Mouse (Mus musculus): ENCODE data around the gene Wdr18. TPM values are rescaled to one million over a fixed set of nuclear protein-coding genes. Genes with fewer than 3 reads are reported as not detected.

Wdr18 gene
- total and polyA plus RNA-seq, 3 experiments, result 54.2 to 92.1 (median 70.8) TPM

DNA sequence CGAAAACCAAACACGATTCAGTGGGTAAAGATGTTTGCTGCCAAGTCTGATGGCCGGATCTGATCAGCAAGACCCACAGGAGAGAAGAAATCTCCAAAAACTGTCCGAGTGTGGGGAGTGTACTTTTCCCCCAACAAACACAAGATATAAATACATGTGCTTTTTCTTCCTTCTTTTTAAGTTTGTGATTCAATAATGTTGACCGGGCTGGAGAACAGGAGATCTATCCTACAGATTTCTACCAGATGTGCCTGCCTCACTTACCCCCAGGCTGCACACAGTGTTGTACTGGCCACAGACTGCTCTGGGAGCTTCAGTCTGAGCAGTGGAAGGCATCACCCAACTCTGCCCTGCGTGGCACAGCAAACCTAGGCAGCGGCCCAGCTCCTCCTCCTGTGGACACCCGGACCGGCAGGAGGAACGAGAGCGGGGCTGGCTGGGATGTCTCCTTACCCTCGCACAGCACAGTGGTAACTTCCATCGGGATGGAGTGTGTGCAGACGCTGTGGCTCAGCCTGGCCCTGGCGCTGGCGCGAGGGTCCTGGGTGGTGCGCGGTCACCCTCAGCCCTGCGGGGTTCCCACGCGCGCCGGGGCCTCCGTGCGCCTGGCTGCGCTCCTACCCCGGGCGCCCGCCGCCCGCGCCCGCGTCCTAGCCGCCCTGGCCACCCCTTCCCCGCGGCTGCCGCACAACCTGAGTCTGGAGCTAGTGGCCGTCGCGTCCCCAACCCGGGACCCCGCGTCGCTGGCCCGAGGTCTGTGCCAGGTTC, 10.6 kb downstream of the Wdr18 start, which contains the start of gene Grin3b:
Gene Grin3b (plus strand): TSS at position 301 of the 768 bp plus-strand sequence.
- Histone ChIP-seq H3K9me3 (replicated peaks; ENCODE audit: low read length) (peaks cover 2% of the 10 kb centered on the region), H3K27ac (ENCODE audit: insufficient read depth, low read depth) (no peak within 1 kb of the TSS), H3K27me3 (replicated peaks) (no peaks in the 10 kb centered on the region), H3K4me2 (ENCODE audit: insufficient read depth, low read depth, poor library complexity, severe bottlenecking) (no peak within 1 kb of the TSS), H3K79me2 (replicated peaks; ENCODE audit: control insufficient read depth, extremely low read depth, insufficient read depth, poor library complexity, severe bottlenecking) (no peaks in the 10 kb centered on the region), H3K9ac (ENCODE audit: insufficient read depth, low read depth) (no peak within 1 kb of the TSS), H3K4me3 (replicated peaks in 1 of 3; ENCODE audit: low read depth in 2 of 3, low read length in 2 of 3, poor library complexity in 1 of 3) (no peak within 1 kb of the TSS), H3K4me1 (ENCODE audit: control insufficient read depth in 1 of 2, insufficient read depth in 2 of 2) (no peaks in the 10 kb centered on the region), H3K36me3 (replicated peaks in 1 of 2; ENCODE audit: control insufficient read depth in 1 of 2, insufficient read depth in 1 of 2, low read length in 1 of 2) (peaks cover 62 to 90% of the 10 kb centered on the region in 2 experiments)
- in situ Hi-C loops (cut with MboI; ENCODE audit: low pct_ligation_motif_present, low pct_unique_long_range_greater_than_20kb, low sequenced_read_pairs) (no loop called here), dilution Hi-C loops (cut with MboI; ENCODE audit: extremely low pct_ligation_motif_present, extremely low pct_unique_long_range_greater_than_20kb, low sequenced_read_pairs) (no loop called here)
- no peak for DNase-seq (ENCODE audit: extremely low read depth)
- TF ChIP-seq GABPA (IDR thresholded peaks at IDR 0.05; ENCODE audit: insufficient replicate concordance, low read depth, low read length), result no peak
- no peak for TF ChIP-seq ZKSCAN1 (IDR thresholded peaks at IDR 0.05; ENCODE audit: borderline replicate concordance, low read depth, low read length)
- no peak for TF ChIP-seq BHLHE40 (IDR thresholded peaks at IDR 0.05; ENCODE audit: low read depth, low read length)
- TF ChIP-seq MAZ (IDR thresholded peaks at IDR 0.05; ENCODE audit: low read depth, low read length), result no peak
- TF ChIP-seq MYC (IDR thresholded peaks at IDR 0.05; ENCODE audit: low read depth, low read length), result no peak
- no peak for TF ChIP-seq ZC3H11A (IDR thresholded peaks at IDR 0.05; ENCODE audit: low read depth, low read length)
- no peak for TF ChIP-seq JUND (conservative IDR thresholded peaks at IDR 0.05; ENCODE audit: low read depth, low read length)
- TF ChIP-seq RCOR1 (conservative IDR thresholded peaks at IDR 0.05; ENCODE audit: low read depth, low read length), result no peak
- TF ChIP-seq CHD2 (IDR thresholded peaks at IDR 0.05; ENCODE audit: low read length), result no peak
- no peak for TF ChIP-seq MAX (IDR thresholded peaks at IDR 0.05; ENCODE audit: low read length)
- no peak for TF ChIP-seq ELF1 (IDR thresholded peaks at IDR 0.05; ENCODE audit: low read depth, low read length)
- TF ChIP-seq EP300 (IDR thresholded peaks at IDR 0.05; ENCODE audit: low read length), result no peak
- TF ChIP-seq TCF12 (IDR thresholded peaks at IDR 0.05; ENCODE audit: low read depth, low read length), result no peak
- TF ChIP-seq USF2 (conservative IDR thresholded peaks at IDR 0.05; ENCODE audit: low read depth, low read length), result no peak
- no peak for TF ChIP-seq ZNF384 (IDR thresholded peaks at IDR 0.05; ENCODE audit: low read depth, low read length)
- no peak for TF ChIP-seq SIN3A (IDR thresholded peaks at IDR 0.05; ENCODE audit: low read length)

DNA sequence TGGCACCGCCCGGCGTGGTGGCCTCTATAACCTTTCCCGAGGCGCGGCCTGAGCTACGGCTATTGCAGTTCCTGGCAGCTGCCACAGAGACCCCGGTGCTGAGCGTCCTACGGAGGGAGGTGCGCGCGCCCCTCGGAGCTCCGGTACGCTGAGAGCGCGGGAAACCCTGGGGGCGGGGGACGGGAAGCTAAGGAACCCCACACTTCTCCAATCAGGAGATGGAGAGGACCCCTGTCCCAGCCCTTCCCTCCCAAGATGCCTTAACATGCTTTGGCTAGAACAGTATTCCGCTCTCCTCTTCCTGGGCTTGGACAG, 11.2 kb downstream of the Wdr18 start:
- dilution Hi-C loops (cut with MboI; ENCODE audit: extremely low pct_ligation_motif_present, extremely low pct_unique_long_range_greater_than_20kb, low sequenced_read_pairs) (no loop called here), in situ Hi-C loops (cut with MboI; ENCODE audit: low pct_ligation_motif_present, low pct_unique_long_range_greater_than_20kb, low sequenced_read_pairs) (no loop called here)
- H3K4me1 ChIP-seq (ENCODE audit: control insufficient read depth in 1 of 2, insufficient read depth in 2 of 2), result no peaks in the 10 kb centered on the region
- H3K27me3 ChIP-seq (replicated peaks), result no peaks in the 10 kb centered on the region
- TF ChIP-seq TBP (conservative IDR thresholded peaks at IDR 0.05; ENCODE audit: low read depth, low read length), result no peak
- TF ChIP-seq POLR2A (IDR thresholded peaks at IDR 0.05; ENCODE audit: low read depth, low read length), result no peak
- no peak for TF ChIP-seq ZMIZ1 (IDR thresholded peaks at IDR 0.05; ENCODE audit: low read depth, low read length)
- TF ChIP-seq USF1 (IDR thresholded peaks at IDR 0.05; ENCODE audit: low read depth, low read length), result no peak
- no peak for TF ChIP-seq UBTF (IDR thresholded peaks at IDR 0.05; ENCODE audit: low read depth, low read length)
- no peak for TF ChIP-seq MAX (IDR thresholded peaks at IDR 0.05; ENCODE audit: low read length)
- no peak for TF ChIP-seq ELF1 (IDR thresholded peaks at IDR 0.05; ENCODE audit: low read depth, low read length)
- H3K36me3 ChIP-seq (replicated peaks in 1 of 2; ENCODE audit: control insufficient read depth in 1 of 2, insufficient read depth in 1 of 2, low read length in 1 of 2), result peaks cover 62 to 90% of the 10 kb centered on the region in 2 experiments
- H3K4me3 ChIP-seq (replicated peaks in 1 of 3; ENCODE audit: low read depth in 2 of 3, low read length in 2 of 3, poor library complexity in 1 of 3), result no peak overlapping the region
- H3K79me2 ChIP-seq (replicated peaks; ENCODE audit: control insufficient read depth, extremely low read depth, insufficient read depth, poor library complexity, severe bottlenecking), result no peaks in the 10 kb centered on the region
- H3K9ac ChIP-seq (ENCODE audit: insufficient read depth, low read depth), result no peak overlapping the region
- no peak overlapping the region for H3K27ac ChIP-seq (ENCODE audit: insufficient read depth, low read depth)
- DNase-seq (ENCODE audit: extremely low read depth), result no peak
- no peak overlapping the region for H3K4me2 ChIP-seq (ENCODE audit: insufficient read depth, low read depth, poor library complexity, severe bottlenecking)
- H3K9me3 ChIP-seq (replicated peaks; ENCODE audit: low read length), result peaks cover 2% of the 10 kb centered on the region
